Mouse (Mus musculus): ENCODE results near the gene Prss46.

Prss46 gene

GRCm38 (mm10) chr9:110901204-110901603 lies 56.9 kb downstream of the Prss46 start:
- no peak for DNase-seq

GRCm38 (mm10) chr9:110902271-110902670 lies 58.0 kb downstream of the Prss46 start:
- no peak for DNase-seq

Measured in thymus, postnatal 4 days (tissue).